Mouse (Mus musculus) ES-CJ7 (cell line): ENCODE data around the gene Slc1a2.

Experiments
- DNase-seq: peaks from one replicate; pipeline ENCODE4 v3.0.0; 2011; ENCODE audit warnings: low read depth, low spot score

Slc1a2 gene

DNA sequence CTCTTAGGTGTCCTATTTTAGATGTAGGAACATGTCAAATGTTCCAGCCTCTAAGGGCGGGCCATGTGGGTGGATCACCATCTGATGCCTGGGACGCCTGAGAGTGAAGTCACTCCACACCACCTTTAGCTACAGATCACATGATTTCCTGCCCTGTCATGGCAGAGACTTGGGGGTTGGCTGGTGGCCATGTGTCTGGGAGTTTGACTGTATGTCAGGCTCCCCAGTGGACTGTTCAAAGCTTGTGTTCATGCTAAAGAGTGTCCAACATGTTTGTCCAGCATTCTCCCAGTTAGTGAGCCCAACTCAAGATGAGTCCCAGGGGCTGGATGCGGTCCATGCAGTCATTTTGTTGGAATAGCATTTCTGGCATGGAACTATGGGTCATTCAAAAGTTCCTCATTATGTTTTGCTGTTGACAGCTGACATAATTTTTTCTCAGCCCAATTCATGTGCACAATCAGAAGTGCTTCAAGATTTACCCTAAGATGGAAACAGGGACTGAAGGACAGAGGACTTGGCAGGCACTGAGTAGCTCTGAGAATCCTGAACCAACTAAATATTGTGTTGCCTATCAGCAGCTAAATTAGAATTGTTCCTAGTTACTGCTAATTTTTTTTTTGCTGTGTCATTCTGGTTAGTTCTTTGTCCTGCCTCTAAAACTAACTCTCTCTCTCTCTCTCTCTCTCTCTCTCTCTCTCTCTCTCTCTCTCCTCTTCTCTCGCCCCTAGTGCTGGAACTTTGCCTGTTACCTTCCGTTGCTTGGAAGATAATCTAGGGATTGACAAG, 102.0 kb downstream of the Slc1a2 start:
- DNase-seq, result no peak

DNA sequence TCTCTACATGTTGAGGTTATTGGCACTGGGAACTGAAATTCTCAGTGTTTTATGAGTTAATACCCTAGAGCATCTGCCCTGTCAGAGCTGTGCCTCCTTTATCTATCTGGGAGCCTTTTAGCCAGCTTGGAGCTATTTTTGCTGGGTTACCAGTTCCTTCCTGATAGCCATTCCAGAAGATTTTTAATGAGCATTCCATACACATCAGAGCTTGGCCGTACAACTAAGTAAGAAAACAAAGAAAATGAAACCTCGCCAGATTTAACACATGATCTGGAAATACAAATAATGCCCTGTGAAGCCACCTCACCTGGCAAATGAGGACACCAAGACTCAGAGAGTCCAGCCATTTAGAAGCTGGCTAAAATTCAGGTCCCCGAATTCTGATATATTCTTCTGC, 104.7 kb downstream of the Slc1a2 start:
- no peak for DNase-seq

DNA sequence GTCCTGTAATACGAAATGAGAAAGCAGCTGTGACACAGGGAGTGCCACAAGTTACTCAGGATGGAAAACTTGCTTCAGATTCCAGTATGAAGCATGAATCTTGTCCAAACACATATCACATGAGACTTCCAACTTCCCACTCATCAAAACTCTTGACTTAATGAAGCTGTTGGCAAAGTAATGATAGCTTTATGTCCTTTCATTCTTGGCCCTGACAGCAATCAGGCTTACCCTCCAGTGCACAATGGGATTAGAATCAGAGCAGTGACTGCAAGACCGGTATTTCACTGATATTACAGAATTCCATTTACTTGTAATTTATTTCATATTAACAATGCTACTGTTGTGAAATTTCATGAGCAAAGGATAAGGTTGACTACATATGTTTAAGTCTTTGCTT, 105.5 kb downstream of the Slc1a2 start:
- DNase-seq, result no peak

DNA sequence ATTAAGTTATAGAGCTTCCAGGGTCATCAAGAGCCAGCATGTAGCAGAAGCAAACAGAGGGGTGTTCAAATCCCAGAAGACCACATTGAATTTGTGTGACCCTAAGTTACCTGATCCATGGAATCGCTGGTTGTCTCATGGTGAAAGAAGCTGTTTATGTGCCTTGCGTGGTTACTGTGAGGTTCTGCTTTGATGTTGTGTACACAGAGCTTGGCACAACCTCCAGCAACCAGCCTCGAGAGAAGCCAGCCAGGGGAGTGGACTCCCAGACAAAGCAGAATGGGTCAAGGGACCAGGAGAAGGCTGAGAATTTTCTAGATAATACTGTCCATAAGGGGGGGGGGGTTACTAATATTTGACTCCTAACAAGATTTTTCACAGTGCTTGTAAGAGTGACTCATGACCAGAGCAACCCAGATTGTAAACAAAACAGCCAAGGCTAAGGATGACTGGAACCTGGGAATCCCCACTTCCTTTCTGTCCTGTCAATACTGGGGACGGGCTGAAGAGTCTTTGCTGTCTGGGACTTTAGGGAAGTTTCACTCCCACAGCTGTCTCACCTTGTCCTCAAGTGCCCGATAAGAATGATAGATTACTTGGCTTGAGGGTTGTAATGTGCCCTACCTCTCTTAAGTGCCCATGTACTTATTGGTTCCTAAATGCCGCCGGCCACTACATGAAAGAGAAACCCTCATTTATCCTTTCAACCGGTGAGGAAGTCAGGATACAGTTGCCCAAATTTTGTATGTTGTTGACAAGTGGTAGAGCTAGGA, 106.3 kb downstream of the Slc1a2 start:
- no peak for DNase-seq

DNA sequence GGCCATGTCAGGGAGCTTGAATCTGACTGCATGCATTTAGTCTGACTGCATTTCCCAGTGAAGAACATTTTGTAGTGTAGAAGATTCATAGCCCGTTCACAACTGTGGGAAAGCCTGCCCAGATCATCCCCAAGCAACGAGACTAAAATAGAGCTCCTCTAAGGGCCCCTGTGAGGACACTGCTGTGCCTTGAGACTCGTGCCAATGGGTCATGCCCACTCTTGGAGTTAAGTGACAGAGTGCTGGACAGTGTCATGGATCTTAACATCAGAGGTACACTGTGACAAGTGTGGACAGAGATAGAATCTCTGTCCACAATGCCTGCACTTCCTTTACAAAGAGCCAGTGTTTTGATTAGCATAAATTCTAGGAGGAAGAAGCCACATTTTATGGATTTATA, 109.8 kb downstream of the Slc1a2 start:
- DNase-seq, result no peak

DNA sequence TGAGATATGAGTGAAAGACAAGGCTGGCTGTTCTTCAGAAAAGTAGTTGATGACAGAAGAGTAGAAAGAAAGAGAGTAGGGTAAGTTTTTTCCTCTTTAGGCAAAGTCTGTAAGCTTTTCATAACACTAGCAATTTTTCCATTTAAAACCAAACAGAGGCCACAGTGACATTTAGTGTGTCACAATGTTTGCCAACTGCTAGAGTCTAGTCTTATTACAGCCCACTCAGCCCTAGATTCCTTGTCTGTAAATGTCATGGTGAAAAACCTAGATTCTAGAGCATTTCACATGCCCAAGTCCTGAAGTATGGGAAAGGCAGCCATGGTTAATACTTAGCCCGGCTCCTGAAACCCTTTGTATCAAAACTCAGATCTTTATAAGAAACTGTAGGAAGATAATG, 112.8 kb downstream of the Slc1a2 start:
- DNase-seq, result no peak

DNA sequence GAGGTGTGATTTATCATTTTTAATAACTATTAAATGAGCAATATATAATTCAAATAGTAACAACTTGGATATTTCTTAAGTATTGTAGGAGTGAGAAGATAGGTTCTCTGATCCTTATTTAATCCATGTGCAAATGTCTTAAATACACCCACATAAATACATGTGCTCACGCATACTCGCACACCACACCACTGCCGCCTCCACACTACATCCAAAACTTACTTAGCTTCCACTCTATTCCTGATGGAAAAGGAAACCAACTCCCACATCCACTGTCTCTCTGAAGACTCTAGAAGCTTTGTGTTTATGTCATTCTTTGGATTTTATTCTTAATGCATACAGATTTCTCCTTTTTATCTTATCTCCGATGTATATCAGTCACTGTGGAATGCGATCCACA, 113.8 kb downstream of the Slc1a2 start:
- no peak for DNase-seq

DNA sequence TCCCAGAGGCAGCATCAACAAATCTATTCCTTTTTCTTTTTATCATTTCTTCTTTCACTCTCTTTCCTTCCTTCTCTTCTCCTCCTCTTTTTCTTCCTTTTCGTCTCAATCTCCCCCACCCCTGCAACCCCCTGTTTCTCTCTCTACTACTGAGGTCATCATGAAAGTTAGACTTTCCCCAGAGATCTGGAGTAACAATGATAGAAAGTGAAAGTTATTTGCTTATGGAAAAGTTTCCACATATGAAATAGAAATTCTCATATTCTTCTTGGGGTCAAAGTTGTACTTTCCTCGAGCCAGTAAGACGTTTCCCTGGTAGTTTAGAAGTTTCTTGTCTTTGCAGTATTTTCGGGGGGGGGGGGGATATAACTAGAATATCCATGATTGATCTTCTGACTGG, 116.2 kb downstream of the Slc1a2 start:
- no peak for DNase-seq

DNA sequence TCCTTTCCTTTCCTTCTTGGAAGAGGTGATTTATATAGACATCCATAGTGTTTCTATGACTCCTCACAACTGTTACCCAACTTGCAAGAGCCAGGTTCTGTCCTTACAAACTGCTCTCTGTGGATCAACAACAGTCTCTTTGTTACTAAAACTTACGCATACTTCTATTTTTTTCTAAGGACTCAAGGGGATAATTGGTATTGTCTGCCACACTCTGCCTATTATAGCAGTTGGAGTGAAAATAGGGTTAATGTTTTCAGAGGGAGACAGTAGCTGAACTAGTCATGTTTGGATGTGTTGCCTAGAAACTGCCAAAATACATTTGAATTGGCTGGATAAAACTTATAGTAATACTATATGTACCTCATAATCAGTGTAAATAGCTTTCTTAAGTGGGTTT, 117.1 kb downstream of the Slc1a2 start:
- no peak for DNase-seq

DNA sequence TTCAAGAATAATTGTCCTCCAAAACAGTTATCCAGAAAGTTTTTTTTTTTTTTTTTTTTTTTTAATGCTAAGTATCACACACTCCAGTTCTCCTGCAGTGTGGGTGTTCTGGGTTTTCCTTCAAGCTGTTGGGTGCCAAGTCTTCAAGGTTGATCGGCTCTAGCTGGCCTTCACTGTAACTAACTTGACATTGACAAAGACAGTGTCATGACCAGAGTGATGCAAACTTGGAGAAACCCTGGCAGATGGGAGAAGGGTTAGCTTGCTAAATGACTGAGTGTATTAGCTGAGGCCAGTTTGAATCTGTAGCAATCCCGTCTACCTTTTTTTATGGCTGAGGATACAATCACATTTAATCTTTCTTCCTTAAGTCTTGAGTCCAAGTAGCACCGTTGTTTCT, 119.7 kb downstream of the Slc1a2 start:
- DNase-seq, result no peak

DNA sequence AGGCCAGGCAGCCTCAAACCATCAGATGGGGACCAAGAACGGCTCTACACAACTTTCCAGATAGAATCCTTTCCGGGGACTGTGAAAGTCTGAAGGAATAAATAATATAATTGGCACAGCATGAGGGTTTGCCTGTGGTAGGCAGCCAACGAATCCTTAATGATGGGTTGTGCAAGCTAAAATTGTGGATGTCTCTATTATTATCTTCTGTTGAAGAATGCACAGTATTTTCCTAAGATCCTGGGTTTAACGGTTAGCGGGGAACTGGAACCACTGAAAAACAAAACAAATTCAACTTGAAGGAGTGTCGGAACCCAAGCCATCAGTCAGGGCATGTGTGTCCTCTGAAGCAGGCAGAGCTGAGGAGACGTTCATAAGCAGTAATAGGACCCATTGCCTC, 124.3 kb downstream of the Slc1a2 start:
- DNase-seq, result no peak

DNA sequence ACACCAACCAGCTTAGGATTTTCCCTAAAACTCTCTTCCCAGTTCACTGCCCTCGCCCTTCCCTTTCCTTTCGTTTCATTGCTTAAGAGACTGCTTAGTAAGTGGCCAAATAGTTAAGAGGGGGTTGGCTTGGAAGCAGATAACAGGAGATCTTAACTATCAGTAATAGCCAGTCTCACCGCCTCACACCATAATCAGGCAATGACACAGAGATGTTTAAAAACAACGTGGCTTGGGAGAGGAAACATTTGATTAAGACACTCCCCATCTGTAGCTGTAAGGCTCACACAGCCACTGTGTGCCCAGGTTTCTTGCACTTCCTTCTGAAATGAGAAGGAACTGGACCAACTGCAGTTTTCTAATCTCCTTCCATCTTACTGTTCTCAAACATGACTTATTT, 127.2 kb downstream of the Slc1a2 start:
- DNase-seq, result no peak

DNA sequence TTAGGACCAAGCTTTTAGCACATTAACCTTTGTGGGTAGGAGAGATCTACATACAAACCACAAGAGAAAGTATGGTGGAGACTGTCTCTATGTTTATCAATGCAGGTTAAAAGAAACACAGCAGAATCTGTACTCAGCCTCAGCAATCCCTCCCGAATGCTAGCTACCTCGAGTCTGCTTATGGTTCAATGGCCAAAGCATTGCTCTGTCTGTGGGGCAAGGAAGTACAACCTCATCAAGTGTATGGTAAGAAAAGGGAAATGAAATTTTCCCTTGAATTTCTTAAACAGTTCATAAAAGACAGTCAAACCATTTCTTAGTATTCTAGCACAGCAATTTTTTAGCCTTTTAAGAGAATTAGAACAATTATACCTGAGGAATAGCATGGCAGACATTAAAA, 133.2 kb downstream of the Slc1a2 start:
- DNase-seq, result no peak

DNA sequence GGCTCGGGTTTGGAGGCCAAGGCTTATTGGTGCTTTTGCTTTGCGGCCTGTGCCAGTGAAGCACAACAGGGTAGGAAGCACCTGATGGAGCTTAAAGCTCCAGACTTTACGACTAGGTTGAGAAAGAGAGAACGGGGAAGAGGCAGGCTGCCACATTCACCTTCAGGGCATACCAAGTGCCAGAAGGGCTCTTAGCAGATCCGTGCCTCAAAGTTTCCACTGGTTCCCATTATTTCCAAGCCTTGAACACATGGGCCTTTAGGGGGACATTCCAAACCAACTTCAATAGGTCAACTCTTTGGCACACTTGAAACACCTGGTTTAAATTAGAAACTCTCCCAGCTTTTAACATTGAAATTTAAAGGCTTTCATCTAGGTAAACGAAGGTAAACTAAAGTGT, 134.3 kb downstream of the Slc1a2 start:
- no peak for DNase-seq

DNA sequence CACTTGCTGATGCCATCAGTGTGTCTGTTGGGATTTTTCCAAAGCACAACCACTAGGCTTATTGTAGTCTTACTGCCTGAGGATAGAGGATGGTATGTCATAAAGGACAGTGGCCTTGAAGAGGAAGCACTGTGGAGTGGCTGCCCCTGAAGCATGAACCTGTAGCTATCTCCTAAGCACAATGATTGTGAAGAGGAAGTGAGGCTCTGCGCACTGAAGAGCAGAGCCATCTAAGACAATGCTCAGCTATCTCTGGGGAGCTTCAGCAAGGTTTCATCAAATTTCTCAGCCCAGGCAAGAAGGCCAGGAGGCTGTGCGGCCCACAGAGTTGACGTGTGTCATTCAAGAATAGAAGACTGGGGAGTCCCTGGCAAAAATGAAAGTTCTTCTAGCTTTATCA, 136.6 kb downstream of the Slc1a2 start:
- DNase-seq, result no peak

DNA sequence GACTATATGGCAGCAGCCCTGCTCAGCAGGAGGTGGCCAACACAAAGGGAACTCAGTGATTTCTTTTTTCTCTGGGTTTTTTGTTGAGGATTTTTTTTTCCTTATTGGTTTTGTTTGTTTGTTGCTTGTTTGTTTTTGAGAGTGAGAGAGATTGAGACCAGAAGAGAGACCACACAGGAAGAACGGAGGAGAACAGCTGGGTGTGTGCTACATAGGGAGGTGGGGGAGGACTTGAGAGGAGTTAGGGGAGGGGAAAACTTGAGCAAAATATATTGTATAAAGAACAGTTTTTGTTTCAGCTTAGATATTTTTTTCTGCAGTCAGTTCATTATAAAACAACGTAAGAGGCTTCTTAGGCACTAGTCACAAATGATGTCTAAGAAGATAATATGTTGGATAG, 139.7 kb downstream of the Slc1a2 start:
- no peak for DNase-seq

DNA sequence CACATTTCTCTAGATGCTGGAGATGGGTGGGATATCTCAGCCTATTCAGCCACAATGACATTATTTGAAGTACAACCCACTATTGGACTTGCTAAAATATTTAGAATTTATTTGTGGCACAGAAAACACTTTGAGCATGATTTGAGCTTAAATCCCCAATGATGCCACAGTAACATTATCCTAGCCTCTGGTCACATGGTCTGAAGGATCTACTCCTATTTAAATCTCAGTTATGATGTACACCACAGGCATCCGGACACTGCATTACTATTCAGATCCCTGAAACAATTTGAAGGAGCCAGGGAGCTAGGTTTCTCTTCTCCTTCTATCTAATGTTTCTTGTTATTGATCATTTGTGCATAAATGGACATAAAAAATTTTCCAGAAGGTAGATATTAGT, 143.4 kb downstream of the Slc1a2 start:
- DNase-seq, result no peak

DNA sequence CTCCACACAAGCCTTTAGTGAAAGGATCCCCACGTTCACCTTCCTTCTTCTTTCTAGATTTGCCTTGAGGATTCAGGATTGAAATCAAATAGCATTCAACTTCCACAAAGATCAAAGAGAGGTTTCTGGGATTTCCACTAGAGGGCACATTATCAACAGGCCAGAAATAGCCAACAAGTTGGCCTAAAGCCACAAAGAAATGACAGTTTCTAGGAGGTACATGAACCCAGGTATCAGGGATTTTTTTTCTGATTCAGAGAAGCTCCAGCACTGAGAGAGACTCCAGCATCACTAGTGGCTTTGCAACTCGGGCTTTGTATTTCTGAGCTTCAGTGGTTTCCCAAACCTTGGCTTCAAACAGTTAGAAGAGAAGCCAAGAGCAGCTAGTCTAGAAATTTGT, 145.7 kb downstream of the Slc1a2 start:
- peak; percentile 19 for DNase-seq

DNA sequence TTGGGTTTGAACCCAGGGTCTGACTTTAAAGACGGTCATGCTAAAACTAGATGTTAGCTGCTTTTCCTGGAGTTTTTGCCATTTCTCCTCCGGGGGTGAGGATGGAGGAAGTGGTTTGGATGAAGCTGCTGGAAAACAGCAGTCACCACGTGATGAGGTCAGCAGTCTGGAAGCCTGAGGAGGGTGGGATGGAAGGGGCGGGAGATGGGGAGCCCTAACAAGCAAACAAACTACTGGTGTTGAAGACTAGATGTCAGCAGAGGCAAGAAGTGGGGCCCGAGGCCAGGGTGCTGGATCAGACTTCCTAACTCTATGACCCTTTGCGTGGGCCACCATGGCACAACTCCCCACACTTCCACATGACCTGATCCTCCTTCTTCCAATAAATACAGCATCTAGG, 146.8 kb downstream of the Slc1a2 start:
- no peak for DNase-seq

DNA sequence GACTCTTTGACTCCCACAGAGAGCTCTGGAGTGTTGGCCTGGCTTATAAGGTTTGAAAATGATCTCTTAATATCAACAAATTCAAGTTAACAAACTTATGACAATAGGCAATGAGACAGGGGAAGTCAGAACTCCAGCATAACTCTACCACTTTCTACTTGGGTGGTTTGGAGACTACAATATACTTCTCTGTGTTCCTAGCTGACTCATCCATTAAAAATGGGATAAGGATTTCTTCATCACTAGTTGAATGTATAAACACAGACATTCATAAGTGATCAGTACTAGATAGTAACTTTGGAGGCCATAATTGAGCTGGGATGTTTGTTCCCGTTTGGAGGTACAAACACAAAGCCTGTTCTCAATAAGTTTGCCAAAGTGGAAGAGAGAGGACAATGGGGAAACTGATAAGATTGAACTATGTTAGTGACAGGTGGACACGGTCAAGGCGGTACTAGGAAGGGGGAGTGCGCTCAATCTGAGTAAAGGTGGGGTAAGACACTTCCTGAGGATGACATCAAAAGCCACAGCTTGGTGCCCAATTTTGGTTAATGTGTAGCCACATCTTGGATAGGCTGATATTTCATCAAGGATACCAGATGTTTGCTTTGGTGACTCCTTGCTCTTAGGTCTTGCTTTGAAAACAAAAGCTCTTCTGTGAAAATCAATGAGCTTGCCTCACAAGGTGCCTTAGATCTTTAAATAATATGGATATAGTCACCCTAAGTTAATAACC, 147.5 kb downstream of the Slc1a2 start:
- no peak for DNase-seq

DNA sequence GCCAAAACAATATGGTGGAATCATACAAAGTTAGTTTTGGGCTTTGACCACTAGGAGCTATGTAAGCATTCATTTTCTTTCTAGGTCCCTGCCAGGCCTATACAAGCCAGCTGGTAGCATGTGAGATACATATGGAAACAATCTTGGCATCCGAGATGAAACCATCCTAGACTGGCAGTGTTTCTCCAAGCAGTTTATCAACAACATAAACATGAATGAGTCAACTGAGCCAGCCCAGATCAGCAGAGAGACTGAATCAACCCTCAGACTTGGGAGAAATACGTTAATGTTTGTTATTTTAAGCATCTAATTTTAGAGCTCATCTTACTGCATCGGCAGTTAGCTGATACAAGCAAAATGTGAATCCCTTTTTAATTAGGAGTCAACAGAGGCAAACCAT, 149.2 kb downstream of the Slc1a2 start:
- no peak for DNase-seq

DNA sequence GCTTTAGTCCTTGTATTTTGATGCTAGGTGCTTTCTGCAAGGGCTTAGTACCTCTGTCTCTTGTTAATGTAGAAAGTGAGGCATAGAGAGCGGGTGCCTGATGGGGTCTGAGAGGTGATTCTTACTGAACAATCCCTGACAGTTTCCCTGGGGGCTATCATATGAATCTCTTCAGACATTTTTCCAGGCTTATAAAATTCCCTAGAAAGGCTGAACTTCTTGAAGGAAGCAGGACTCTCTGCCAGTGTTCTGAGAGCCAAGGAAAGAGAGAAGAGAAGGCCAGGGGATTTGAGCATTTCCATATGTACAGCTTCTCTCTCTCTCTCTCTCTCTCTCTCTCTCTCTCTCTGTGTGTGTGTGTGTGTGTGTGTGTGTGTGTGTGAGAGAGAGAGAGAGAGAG, 151.0 kb downstream of the Slc1a2 start:
- DNase-seq, result no peak

DNA sequence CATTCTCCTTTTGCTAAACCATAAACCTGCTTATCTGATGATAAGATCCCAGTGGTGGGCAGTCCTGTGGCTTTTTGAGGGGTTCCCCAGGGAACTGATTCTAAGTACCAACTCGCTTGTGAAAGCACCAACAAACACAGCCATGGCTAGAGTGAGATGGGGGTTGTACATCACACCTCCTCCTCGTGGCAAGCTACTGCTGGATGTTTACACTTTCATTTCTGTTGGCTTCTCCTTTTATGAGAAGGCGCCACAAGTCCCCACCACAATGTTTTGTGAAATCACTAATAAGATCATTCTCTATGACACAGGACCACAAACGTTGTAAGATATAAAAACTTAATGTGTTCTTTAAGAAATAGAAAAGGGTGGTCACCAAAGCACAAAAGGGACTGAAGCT, 154.3 kb downstream of the Slc1a2 start:
- DNase-seq, result no peak
